Mouse (Mus musculus) lung, postnatal 10 days (tissue): Measurements from ENCODE around the gene Cxcl10.

Experiments used
- DNase-seq: peaks from one replicate; pipeline ENCODE4 v3.0.0; 2021

The Cxcl10 gene

DNA sequence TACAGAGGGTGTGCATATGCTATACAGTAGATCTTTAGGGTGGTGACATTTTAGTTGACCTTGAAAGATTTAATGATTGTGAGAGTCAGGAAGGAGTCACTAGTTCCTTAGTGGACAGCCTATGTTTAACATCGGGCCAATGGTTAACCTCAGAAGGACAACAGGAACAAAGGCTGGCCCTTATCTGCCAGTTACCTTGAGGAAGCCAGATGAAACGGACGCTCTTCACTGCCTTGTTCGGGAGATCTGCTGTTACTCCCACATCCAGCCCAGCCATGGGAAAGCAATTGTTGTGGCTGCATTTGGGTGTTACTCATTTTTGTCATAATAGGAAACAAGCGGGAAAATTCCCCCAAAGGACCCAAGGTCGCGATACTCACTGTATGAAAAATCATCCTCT, 34.9 kb downstream of the Cxcl10 start:
- DNase-seq, result no peak

DNA sequence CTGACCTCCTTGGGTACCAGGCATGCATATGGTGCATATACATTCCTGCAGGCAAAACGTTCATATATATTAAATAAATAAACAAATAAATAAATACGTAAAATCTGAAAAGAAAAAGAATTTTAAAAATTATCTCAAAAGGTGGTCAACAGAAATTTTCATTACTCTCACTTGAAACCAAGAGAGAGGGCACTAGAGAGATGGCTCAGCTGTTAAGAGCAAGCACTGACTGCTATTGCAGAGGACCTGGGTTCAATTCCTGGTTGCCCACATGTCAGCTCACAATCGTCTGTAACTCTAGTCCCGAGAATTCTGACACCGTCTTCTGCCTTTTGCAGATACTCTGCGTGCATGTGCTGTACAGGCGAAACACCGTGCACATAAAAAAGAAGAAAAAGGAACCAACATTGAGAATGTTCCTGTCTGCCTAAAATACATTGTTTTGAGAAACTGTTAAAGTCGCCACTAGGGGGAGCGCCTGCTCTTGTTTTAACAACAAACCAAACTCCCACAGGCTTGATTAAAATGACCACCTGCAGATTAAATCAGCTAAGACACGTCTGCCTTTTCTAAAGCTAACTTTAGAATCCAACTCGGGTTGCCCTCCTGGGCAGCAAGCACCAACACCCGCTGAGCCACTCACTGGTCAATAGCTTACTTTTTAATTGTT, 36.5 kb downstream of the Cxcl10 start:
- DNase-seq, result peak; percentile 92

DNA sequence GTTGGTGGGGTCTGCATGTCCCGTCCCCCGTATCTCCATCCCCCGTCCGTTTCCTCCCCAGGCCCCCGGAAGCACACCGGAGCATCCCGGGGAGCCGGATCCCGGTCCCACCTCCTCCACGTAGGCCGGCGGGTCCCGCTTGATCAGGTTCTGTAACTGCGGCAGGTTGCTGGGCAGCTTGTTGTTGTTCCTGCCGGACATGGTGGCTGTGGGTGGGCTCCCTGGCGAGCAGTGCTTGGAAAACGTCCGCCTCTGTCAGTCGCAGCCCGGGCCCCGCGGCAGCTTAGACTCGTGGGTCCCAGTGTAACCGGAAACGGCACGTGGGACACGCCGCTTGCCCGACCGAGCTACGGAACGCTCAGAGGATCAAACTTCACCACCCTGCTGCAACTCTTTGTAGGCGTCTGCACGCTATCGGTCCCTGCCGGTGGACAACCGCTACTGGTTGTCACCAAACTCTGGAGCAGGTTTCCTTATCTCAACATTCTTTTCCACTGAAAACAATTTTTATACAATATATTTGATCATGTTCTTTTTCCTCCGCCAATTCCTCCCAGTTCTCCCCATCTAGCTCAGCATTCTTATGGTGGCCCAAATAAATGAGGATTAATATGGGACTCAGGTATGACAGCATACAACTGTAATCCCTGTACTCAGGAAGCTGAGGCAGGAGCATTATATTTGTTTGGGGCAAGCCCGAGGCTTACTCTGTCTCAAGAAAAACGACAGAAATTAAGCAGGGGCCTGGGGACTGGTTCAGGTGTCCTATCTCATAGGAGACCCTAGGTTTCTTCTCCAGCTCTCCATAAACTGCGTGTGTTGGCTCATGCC, 38.8 kb downstream of the Cxcl10 start, which contains the start of gene Sdad1:
TSS of gene Sdad1 (minus strand) at position 799 of the 831 bp plus-strand sequence.
- peak; percentile 96 for DNase-seq

DNA sequence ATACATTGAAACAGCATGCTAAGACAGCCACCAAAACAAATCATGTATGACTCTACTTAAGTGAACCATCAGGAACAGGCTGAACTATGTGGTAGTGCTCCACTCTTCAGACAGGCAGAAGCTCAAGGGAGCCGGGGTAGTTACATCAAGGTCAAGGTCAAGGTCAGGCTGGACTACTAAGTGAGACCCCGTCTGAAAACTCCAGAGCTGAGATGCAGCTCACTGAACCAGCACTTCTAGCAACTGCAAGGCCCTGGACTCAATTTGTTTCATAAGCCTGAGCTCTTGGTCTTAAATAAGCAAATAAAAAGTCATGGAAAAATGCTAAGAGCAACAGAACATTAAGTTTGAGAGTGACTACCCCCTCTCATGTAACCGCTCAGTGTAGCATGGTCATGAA, 44.4 kb downstream of the Cxcl10 start:
- DNase-seq, result no peak

DNA sequence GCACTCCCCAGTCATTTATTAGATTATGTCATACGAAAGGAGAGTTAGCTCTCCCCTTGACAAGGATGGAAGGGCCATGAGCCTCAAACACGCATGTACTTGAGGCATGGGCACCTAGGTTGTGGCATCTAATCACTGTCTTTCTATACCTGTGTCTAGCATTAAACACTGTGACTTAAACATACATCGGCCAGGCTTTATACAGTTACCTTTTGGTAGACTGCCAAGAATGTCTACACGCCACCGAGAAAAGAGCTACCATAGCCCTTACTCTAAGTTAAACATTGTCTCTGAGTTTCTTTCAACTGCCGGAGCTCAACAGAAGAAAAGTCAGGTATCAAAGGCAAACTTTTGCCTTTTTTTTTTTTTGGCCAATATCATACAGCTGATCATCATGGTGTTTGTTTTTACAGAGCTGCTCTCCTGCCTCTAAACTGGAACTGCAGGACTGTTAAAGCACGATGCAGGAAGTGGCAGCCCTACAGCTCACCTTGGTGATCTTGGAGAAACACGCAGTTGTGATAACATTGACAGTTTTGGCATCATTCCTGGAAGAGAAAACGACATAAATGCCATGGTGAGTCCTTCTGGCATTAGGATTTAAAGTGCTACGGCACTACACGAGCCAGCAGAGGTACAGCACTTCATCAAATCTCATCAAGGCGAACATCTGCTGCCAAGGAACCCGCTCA, 46.4 kb downstream of the Cxcl10 start:
- no peak for DNase-seq
